Mouse (Mus musculus): ENCODE measurements around the gene Emc9.
A peak's percentile ranks its signal among the peaks of the same experiment; 100 is the strongest.

GRCm38 (mm10) chr14:55560202-55561073 is 24.7 kb downstream of the Emc9 start, which contains the start of gene A730061H03Rik:
- TF ChIP-seq GATA1 (IDR thresholded peaks at IDR 0.05; ENCODE audit: low read length) (peak; percentile 50), TAL1 (IDR thresholded peaks at IDR 0.05; ENCODE audit: low read length) (no peak)

Measured in erythroblast, embryonic 14.5 days (primary cell).